Mouse (Mus musculus): ENCODE data around the gene Etv2.

DNA sequence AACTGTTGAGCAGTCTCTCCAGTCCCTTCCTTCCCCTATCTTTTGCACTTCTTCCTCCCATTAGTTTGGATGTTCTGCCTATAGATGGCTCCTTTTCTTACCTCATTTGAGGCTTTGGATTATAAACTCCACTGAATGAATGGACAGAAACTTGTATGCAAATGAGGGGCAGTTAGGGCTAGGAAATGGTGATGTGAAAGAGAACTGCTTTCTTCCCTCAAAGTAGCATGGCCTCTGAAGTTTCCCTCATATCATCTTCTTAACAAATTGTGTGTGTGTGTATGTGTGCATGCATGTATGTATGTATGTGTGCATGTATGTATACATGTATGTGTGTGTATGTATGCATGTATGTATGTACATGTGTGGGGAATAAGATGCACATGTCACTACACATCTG, 6.6 kb downstream of the Etv2 start:
- TF ChIP-seq POLR2A (IDR thresholded peaks at IDR 0.05; ENCODE audit: extremely low read depth, insufficient read depth, low read length) (no peak), CTCF (IDR thresholded peaks at IDR 0.05; ENCODE audit: low read depth, low read length) (no peak)

Measured in liver, adult 2 months (tissue).